Mouse (Mus musculus) layer of hippocampus, postnatal 14 days (tissue): Measurements from ENCODE around the gene Prkar2a. TPM values are rescaled to one million over a fixed set of nuclear protein-coding genes. Genes with fewer than 3 reads are reported as not detected.

Experiments used
- DNase-seq, 2 experiments: peaks; one replicate each; pipeline ENCODE4 v3.0.0; 2021 to 2022; ENCODE audit warnings: low spot score in 2 of 2, mixed read lengths in 1 of 2
- total RNA-seq, 2 experiments: library from RNA; stranded (reverse); gene quantifications; 2 replicates each; pipeline ENCODE4 v1.2.3; 2021

The Prkar2a gene
- total RNA-seq, 2 experiments from 2014 or later: 43.5 to 49.4 TPM

DNA sequence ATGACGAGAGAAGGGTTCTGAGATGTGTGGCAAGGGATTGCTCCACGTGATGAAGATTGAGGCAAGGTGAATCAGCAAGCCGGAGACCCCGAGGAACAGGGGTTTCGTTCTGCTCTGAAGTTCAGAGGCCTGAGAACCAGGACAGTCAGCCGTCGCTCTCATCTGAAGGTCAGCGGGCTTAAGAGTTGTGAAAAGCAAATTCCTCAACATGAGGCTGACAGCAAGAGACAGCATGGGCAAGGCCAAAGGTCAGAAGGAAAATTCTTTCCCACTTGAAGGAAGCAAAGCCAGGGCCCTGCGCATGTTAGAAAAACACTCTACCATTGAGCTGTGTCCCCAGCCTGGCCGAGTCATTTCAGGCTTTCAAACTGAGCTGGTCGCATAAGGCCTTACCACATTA is 61.5 kb downstream of the Prkar2a start:
- DNase-seq: no peak

DNA sequence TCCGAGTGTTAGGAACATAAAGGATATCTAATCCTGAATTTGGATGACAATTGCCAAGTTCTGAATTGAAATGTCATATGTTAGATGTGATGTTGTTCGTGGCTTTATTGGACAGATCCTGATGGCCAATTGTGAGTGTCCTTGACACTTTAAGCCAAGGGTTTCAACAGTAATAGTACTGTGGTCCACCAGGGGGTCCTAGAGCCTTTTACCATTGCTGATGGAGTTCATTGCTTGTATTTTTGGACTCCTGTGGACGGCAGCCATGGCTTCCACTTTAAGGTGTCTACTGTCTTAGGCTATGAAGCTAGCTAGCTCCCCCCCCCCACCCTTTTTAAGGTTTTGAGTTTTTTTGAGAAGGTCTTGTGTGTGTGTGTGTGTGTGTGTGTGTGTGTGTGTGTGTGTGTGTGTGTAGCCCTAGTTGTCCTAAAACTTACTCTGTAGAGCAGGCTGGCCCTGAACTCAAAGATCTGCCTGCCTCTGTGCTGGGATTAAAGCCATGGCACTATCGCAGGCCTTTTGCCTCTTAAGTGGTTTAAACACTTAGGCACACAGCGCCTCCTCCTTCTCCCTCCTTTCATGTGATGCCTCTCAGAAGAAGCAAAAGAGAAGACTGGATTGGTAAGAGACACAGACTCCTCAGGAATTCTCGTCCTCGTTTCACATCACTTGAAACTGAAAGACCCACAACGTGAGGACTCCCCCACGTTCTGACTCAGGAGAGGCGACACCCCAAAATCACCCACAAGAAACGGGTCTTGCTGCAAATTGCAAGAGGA is 63.2 kb downstream of the Prkar2a start:
- DNase-seq: no peak

DNA sequence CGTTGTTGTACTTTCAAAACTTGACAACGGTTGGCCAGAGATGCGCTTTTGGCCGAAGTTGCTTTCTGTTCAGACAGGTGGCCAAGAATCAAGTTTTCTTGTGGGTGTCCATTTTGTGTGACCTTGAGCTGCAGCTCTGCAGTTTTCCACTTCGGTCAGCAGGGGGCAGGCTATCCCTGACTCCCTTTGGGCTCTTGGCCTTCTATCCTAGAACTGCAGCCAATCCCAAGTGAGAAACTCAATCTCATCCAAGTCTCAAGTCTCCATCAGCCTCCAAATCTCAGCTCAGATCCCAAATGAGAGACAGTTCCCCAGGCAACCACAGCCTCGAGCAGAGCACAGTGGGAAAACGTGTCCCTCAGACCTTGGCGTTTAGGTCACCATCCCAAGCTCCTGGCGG is 64.2 kb downstream of the Prkar2a start:
- peak; percentile 69 to 86 for DNase-seq

DNA sequence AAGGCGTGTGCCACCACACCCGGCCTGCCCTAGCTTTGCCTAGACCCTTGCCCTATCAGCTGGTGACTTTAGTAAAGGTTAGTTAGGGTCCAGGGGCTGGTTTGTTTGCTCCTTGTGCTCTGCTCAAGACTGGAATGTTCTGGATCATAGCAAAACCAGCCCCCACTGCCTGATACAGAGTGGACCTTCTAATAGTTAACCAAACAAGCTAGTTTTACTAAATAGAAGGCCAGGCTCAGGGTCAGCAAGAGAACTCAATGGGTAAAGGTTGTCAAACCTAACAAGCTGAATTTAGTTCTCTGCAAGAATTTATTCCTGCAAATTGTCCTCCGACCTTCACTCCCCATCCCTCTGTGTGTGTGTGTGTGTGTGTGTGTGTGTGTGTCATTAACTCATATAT is 64.9 kb downstream of the Prkar2a start:
- no peak for DNase-seq

DNA sequence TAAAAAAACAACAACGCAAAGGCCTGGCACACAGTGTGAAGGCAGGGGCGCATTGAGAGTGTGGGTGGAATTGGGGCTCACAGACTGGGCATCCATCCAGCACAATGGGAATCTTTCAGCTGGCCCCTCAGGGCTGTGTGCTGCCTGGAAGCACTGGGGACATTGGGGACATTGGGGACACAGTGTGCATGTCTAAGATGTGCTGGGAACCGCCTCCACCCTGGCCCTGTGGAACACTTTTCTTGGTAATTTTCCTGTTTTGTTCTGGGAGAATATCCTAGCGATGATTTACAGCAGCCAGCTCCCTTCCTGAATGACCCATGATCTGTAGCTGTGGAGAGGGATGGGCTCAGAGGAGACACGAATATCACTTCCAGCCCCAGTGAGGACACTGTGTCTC is 65.3 kb downstream of the Prkar2a start:
- peak; percentile 49 to 75 for DNase-seq

DNA sequence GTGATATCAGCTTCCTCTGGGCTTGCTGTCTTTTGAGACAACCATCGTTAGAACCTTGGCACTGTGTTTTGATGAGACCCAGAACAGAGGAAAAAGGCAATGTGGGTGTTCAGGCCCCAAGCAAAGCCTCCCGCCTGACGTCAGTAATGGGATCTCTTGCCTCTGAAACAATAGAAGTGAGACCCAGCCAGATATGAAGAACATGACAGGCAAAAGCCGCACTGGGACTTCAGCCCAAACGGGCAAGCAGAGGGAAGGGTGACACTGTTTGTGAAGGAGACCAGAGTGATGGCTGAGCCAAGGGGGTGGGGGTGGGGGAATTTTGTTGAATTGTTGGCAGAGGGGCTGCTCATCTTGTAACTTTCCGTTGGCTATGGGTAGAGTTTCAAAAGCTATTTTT is 68.3 kb downstream of the Prkar2a start:
- DNase-seq: no peak

DNA sequence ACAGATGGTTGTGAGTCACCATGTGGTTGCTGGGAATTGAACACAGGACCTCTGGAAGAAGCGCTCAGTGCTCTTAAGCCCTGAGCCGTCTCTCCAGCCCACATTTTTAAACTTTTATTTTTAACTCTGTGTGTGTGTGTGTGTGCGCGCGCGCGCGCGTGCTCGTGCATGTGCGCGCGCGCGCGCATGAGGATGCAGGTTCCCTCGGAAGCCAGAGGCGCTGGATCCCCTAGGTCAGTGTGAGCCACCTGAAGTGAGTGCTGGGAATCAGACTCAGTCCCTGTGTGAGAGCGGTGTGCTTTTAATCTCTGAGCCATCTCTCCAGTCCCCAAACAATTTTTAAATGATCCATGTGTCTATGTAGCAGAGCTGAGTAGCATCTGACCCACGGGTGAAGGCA is 70.0 kb downstream of the Prkar2a start:
- no peak for DNase-seq

DNA sequence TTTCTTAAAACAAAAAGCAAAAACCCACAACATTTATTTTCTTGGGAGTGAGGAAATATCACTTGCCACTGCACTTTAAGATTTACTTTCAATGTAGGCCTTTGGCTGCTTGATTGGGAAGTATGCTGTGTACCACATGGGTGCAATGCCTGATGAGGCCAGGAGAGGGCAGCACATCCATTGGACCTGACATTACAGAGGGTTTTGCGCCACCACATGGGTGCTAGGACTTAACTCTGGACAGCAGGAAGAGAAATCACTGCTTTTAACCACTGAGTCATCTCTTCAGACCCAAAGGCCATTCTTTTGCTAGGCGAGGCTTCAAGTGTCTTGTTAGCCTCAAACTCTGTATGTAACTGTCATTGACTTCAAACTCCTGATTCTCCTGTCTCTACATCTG is 70.7 kb downstream of the Prkar2a start:
- DNase-seq: no peak

DNA sequence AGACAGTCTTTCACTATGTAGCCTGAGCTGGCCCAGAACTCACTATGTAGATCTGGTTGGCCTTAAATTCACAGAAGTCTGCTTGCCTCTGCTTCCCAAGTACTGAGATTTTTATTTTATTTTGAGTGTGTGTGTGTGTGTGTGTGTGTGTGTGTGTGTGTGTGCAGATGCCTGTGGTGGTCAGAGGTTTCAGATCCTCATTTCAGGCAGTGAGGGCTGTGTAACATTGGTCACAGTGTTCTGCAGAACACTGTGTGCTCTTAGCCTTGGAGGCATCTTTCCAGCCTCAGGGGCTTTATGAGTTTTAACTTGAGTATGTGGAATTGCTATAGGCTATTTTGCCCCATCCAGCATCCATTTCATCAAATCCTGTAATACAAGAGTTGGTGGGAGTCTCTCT is 72.4 kb downstream of the Prkar2a start:
- DNase-seq: no peak

DNA sequence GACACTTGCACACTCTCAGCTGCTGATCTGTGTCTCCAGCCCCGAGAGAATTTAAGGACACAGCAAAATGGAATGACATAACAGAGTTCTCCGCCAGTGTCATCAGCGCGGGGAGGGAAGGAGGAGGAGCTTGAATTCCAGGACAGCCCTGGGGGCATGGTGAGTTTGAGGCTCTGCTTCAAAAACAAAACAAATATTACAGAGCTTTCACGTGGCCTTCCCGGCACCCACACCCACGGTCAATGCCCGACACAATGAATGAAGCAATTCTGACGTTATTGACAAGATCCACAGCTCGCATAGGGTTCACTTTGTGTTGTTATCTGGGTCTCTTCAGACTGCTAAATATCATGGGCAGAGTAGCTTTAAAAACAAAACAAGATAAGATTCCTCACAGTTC is 75.9 kb downstream of the Prkar2a start:
- no peak for DNase-seq

DNA sequence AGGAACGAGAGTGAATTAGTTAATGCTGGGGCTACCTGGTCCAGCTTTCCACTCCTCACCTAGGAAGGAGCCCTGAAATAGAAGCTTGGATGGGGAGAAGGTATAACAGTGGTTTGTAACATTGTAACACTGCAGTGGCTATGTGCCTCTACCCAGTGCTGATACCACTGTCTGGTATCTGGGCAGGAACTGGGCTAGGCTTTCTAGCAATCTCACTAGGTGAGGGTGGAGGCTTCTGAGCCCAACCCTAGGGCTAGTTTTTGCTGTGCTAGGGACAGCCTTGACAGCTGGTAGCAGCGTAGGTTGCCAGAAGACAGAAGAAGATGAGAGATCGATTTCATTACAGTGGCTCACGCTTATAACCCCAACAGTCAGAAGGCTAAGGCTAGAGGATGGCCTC is 87.5 kb downstream of the Prkar2a start:
- DNase-seq: no peak

DNA sequence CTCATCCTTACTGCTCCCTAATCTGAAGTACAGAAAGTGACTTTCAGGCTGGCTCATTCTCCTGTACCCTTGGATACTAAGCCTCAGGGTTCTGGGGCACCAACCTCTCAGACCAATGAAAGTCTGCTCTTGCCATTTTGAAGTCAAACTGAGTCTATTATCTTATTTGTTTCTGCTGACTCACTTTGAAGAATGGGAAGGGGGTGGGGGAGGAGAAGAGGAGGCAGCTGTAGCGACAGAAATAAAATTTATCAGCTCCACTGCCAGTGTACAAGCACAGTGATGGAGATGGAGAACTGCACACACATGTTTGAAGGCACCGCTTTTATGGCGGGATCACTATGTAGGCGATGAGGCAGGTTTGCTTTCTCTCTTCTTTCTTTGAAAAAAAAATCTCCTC is 88.2 kb downstream of the Prkar2a start:
- no peak for DNase-seq

DNA sequence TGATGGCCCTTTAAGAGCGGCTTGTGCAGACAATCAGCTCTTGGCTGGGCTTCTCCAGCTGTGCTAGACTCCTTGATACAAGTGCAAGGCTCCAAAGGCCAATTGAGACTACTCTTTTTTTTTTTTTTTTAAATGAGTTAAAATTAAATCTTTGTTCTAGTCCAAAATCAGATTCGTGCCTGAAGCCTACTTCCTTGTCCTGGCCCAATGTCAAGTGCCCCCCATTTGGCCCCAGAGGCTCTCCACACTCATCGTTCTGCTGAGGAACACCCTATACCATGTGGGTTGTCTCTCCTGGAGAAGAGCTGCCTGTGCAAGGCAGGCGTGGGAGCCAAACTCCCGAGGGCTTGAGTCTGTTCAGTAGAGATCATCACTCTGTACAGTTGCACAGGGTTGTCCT is 91.8 kb downstream of the Prkar2a start:
- no peak for DNase-seq

DNA sequence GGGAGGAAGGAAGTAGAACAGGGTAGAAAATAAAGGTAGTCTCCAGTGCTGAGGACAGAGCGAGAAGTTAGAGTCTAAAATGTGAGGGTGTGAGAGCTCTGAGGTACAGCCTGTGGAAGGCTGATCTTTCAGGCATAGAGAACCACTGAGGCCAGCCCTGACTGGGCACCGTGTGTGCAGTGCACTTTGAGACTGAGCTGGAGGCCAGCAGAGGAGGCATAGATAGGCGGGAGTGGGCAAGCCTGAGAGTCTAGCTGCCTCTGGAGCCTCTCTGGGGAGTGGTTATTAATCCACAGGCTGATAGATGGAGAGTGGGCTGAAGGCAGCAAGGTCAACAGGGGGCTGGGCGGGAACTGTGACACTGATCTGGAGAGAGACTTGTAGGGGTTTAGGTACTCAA is 92.8 kb downstream of the Prkar2a start:
- DNase-seq: no peak

DNA sequence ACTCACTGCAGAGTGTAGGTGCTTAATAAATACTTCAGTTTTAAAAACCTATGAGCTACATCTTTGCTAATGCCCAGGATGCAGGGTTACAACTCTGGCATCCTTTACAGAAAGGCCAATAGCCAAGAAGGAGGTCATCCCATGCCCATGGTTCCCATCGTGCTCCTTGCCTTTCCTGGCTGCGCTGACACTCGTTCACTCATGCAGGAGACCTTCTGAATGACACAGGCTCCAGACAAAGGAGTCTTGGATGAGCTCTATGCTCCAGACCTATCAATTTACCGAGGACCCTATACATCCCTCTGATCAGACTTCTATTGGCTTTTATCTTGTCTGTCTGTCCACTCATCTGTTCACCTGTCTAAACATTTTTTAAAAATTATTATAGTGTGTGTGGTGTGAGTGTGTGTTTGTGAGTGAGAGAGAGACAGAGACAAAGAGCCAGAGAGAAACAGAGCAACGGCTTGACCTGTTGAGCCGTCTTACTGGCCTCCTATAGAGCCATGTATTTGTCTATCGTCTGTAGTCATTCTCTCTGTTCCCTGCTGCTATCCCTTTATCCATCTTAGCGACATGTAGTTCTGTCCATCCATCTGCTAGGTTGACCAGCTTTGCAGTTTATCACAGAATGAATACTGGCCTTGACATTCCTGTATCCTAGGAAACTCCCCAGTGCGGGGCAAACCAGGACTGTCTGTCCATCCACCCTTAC is 93.9 kb downstream of the Prkar2a start:
- no peak for DNase-seq

DNA sequence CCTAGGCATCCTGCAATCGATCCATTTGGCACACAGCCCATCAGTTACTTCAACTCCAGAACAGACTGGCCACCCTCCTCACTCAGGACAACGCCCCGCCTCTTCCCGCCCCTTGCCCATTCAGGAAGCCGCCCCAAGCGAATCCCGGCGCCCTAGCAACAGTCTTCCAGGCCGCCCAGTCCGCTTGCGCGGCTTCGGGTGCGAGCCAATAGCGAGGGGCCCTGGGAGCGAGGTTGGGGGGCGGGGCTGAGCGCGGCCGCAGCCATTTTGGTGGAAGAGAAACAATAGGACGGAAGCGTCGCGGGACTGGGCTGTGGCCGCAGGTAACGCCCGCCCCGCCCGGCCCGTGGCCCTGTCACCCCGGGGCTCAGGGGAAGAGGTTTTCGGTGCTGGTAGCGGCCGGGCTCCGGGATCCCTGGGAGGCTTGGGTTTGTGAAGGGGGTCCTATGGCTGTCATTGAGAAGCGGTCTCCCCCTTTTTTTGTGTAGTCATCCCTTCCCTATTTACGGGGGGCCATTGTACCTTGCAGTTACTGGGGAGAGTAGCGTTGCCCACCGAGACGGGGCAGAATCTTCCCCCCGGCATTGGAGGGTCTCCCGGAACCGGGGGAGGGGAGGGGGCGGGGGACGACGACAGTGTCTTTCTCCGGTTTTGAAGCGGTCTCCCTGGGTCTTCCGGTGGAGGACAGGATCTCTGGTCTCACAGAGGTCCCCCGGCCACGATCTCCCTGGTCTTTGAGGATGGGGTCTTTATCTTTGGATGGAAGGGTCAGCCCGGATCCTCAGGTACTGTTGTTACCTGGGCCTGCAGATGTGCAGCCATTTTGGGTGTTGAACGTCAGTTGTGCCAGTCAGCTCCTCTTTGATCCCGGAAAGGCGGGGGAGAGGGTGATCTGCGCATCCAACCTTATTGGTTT is 94.7 kb downstream of the Prkar2a start, which contains the start of gene Ip6k2:
TSS of gene Ip6k2 (plus strand) at position 249 of the 916 bp plus-strand sequence.
- DNase-seq: peak; percentile 96 to 97

DNA sequence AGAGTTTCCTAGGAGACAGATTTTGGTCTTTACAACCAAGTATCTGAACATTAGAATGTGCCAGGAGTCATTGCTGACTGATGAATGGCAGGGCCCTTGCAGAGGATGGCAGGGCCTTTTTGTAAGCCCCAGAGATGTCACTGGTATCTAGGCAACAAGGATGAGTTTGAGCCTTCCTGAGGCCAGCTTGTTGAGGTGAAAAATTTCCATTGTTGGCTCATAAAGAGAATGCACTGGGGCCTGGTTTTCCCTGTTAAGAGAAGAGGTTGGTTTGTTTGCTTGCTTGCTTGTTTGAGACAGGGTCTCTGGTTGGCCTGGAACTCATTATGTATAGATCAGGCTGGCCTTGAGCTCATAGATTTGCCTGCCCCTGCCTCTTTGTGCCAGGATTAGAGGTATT is 96.3 kb downstream of the Prkar2a start:
- peak in 1 of 2 experiments; percentile 10 for DNase-seq

DNA sequence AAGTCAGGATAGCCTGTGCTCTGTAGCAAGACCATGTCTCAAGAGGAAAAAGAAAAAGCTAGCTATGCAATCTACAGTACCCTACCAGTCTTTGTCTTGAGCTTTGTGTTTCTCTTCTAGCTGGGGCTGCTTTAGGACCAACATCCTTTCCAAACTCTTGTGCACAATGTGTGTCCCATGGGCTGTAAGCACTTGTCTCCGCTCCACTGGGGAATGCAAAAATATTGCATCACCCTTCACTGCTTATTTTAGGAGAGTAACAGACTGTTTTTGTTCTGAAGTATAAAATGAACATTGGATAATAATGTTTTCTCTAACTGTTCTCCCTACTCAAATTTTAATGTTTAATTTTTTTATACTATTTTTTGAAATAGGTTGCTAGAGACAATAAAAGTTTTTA is 97.4 kb downstream of the Prkar2a start:
- peak in 1 of 2 experiments; percentile 9 for DNase-seq

DNA sequence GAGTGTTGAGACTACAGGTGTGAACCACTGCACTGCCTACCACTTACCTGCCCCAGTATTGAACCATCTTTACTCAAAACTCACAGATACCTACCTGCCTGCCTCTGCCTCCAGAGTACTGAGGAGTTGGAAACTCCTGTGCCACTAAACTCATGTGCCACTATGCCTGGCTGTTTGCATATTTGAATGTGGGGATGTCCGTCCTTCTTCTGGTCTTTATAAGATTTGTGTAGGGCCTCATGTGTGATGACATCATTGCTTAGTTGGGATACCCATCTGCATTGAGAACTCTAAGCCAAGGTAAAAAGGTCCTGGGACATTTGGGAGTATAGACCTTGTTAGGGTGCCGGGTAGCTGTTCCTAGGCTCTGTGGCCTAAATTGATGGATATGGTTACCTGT is 98.0 kb downstream of the Prkar2a start:
- no peak for DNase-seq

DNA sequence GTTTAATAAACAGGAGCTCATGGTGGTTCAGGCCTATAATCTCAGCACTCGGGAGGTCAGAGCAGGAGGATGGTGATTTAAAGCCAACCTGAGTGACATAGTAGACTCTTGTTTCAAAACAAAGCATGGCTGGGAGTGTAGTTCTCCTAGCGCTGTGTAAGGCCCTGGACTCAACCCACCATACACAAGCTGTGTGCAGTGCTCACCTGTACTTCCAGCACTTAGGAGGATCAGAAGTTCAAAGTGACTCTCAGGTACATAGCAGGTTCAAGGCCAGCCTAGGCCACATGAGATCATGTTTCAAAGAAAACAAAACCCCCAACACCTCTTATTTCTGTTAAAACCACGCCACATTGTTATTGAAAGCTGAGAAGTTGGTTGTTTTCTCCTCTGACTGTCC is 99.6 kb downstream of the Prkar2a start:
- no peak for DNase-seq

DNA sequence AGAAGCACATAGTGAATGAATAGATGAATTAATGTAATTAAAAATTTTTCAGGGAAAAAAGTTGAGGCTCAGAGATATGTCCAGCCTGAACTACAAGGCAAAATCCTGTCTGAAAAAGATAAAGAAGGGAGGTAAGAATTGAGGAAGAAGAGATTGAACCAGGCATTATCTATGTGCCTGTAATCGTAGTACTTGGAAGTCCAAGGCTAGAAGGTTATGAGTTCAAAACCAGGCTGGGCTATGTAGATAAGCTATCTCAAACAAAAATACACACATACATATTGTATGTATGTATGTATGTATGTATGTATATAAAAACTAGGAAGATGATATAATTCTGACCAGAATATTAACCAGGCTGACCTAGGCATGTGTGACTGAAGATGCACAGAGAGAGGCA is 103.2 kb downstream of the Prkar2a start:
- no peak for DNase-seq

DNA sequence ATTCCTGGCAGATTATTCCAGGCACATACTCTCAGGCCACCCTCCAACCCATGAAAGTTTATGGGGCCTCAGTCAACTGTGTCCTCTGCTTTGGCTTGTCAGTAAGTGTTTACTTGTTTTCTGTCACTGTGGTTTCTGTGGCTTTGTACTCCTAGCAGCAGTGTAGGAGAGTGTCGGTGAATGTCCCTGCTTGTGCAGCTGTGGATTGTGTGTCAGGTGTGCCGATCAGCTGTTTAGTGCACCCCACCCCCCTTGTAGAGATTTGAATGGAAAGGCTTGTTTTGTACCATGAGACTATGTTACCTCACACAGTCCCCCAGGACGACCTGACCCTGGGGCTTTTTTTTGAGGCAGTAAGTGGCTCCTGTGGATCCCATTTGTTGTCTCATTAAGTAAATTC is 103.6 kb downstream of the Prkar2a start:
- no peak for DNase-seq
